Mouse (Mus musculus) G1E-ER4 (cell line): ENCODE data around the gene Sstr4. TPM values are rescaled to one million over a fixed set of nuclear protein-coding genes. Genes with fewer than 3 reads are reported as not detected.

Experiments
- GATA1 ChIP-seq: IDR thresholded peaks from one replicate; pipeline ENCODE4 v1.8.0; 2012; ENCODE audit warnings: low read length, inconsistent platforms
- polyA plus RNA-seq: library from polyadenylated mRNA; stranded (reverse); fragments of >175 nt; gene quantifications from 2 replicates; pipeline ENCODE4 v1.2.3, GENCODE M21; 2012

The Sstr4 gene
- polyA plus RNA-seq, 1 experiment: not detected

GRCm38 (mm10) chr2:148381076-148381475 lies 14.1 kb upstream of the Sstr4 start:
- TF ChIP-seq GATA1: no peak

GRCm38 (mm10) chr2:148386476-148386875 lies 8.7 kb upstream of the Sstr4 start:
- TF ChIP-seq GATA1: no peak

- no peak for TF ChIP-seq GATA1
Observed at GRCm38 (mm10) chr2:148386927-148387326, 8.2 kb upstream of the Sstr4 start.

GRCm38 (mm10) chr2:148387652-148388581 lies 7.2 kb upstream of the Sstr4 start:
- TF ChIP-seq GATA1: no peak

- TF ChIP-seq GATA1: no peak
Observed at GRCm38 (mm10) chr2:148393149-148393548, 2.0 kb upstream of the Sstr4 start.

GRCm38 (mm10) chr2:148393846-148394245 lies 1.3 kb upstream of the Sstr4 start:
- no peak for TF ChIP-seq GATA1

GRCm38 (mm10) chr2:148396209-148396608 lies 1.1 kb downstream of the Sstr4 start:
- no peak for TF ChIP-seq GATA1

GRCm38 (mm10) chr2:148397015-148397783 lies 2.1 kb downstream of the Sstr4 start:
- no peak for TF ChIP-seq GATA1

GRCm38 (mm10) chr2:148397784-148398100 lies 2.6 kb downstream of the Sstr4 start:
- no peak for TF ChIP-seq GATA1

GRCm38 (mm10) chr2:148398901-148399685 lies 3.9 kb downstream of the Sstr4 start:
- no peak for TF ChIP-seq GATA1

GRCm38 (mm10) chr2:148402227-148402626 lies 7.1 kb downstream of the Sstr4 start:
- TF ChIP-seq GATA1: no peak

GRCm38 (mm10) chr2:148404906-148405305 lies 9.8 kb downstream of the Sstr4 start:
- no peak for TF ChIP-seq GATA1

- no peak for TF ChIP-seq GATA1
Observed at GRCm38 (mm10) chr2:148406160-148406970, 11.2 kb downstream of the Sstr4 start.

- TF ChIP-seq GATA1: no peak
Observed at GRCm38 (mm10) chr2:148406971-148407869, 12.1 kb downstream of the Sstr4 start.
